8 mouse cellular contexts compared by ENCODE assay signal in genomic region chr1:64448090-64448489, GRCm38 (mm10).
DNase-seq lines count a peak whose midpoint lies in the region; ATAC-seq lines count a peak whose summit lies in the region.

No protein-coding gene starts in this region.

- peaks cover 5% of the 10 kb centered on the region; the same call in 1 of the 2 replicates for H3K4me1 ChIP-seq in kidney, embryonic 16.5 days (ENCODE audit: insufficient read depth, low read length)
- no peaks in the 10 kb centered on the region for H3K4me1 ChIP-seq in neural tube, embryonic 11.5 days (ENCODE audit: control insufficient read depth, insufficient read depth, low read length)

- no peak overlapping the region for H3K9ac ChIP-seq in kidney, embryonic 16.5 days (replicated peaks; ENCODE audit: low read length)
- no peak overlapping the region for H3K9ac ChIP-seq in neural tube, embryonic 11.5 days (ENCODE audit: low read length)

- no peak overlapping the region for H3K27ac ChIP-seq in kidney, embryonic 16.5 days (ENCODE audit: low read length)
- no peak overlapping the region for H3K27ac ChIP-seq in neural tube, embryonic 11.5 days (ENCODE audit: low read depth, low read length)

- 0% methylated on average over 5 of the region's 5 CpGs for WGBS in kidney, embryonic 16.5 days
- WGBS in neural tube, embryonic 11.5 days = 4% methylated on average over 5 of the region's 5 CpGs

- H3K9me3 ChIP-seq in kidney, embryonic 16.5 days (ENCODE audit: low read length) = no peaks in the 10 kb centered on the region
- H3K9me3 ChIP-seq in neural tube, embryonic 11.5 days (ENCODE audit: control insufficient read depth, low read length) = no peaks in the 10 kb centered on the region

- DNase-seq in kidney, adult 8-10 months = peak; percentile 27 to 41
- peak; percentile 76 for DNase-seq in MN1 (ENCODE audit: low spot score)
- peak; percentile 78 for DNase-seq in cerebellum, adult 8-10 months
- peak; percentile 87 to 90 for DNase-seq in left cerebral cortex, postnatal 14 days (ENCODE audit: low spot score in 2 of 2)
- peak; percentile 49 for DNase-seq in neural tube, embryonic 11.5 days (ENCODE audit: low spot score)

- no peak overlapping the region for H3K4me2 ChIP-seq in kidney, embryonic 16.5 days (replicated peaks; ENCODE audit: low read depth, low read length)
- H3K4me2 ChIP-seq in neural tube, embryonic 11.5 days (ENCODE audit: low read depth) = no peak overlapping the region

- H3K36me3 ChIP-seq in kidney, embryonic 16.5 days (ENCODE audit: insufficient read depth, low read length) = no peaks in the 10 kb centered on the region
- no peaks in the 10 kb centered on the region for H3K36me3 ChIP-seq in neural tube, embryonic 11.5 days (ENCODE audit: control insufficient read depth, insufficient read depth, low read length)

- intact Hi-C loops in left cerebral cortex, postnatal 14 days (cut with DNase I) = loop anchor here (2.0 to 10.0 kb wide), 4 partner anchors 143 to 685 kb away; no protein-coding TSS in a partner anchor

- H3K27me3 ChIP-seq in kidney, embryonic 16.5 days (ENCODE audit: insufficient read depth, low read length) = no peaks in the 10 kb centered on the region
- no peaks in the 10 kb centered on the region for H3K27me3 ChIP-seq in neural tube, embryonic 11.5 days (ENCODE audit: control insufficient read depth, insufficient read depth, low read length)

- H3K4me3 ChIP-seq in kidney, embryonic 16.5 days (ENCODE audit: low read length) = no peak overlapping the region
- H3K4me3 ChIP-seq in neural tube, embryonic 11.5 days (ENCODE audit: low read depth, low read length) = no peak overlapping the region

- no peak for ATAC-seq in kidney, embryonic 16.5 days (ENCODE audit: low FRiP score, low TSS enrichment)
- ATAC-seq in granulocyte monocyte progenitor cell, adult 5-6 weeks (replicated peaks; ENCODE audit: poor library complexity, severe bottlenecking) = peak; percentile 64
- no peak for ATAC-seq in neural tube, embryonic 11.5 days (ENCODE audit: insufficient read depth, low FRiP score, low TSS enrichment)
- no peak for ATAC-seq in erythroid progenitor cell, adult 5-6 weeks (replicated peaks; ENCODE audit: low FRiP score, poor library complexity, severe bottlenecking)

Comparison
In these comparisons a context has a peak if more than half of its experiments do, and no peak if none do; other contexts are left out.
1. DNase-seq: peak in every context shown above with its lines; median percentile 88 in left cerebral cortex, postnatal 14 days; 78 in cerebellum, adult 8-10 months; 76 in MN1; 49 in neural tube, embryonic 11.5 days; 34 in kidney, adult 8-10 months.